Mouse (Mus musculus): ENCODE results near the gene Sec14l4. TPM values are rescaled to one million over a fixed set of nuclear protein-coding genes. Genes with fewer than 3 reads are reported as not detected.
"Not testable (repeated sequence)": the region's sequence is repeated elsewhere in the genome, so short reads cannot be mapped to it uniquely, and the experiment has no call there.

Gene Sec14l4
- under 1 TPM in 1 of 2 experiments, not detected in 1; 0.55 TPM for total RNA-seq (2021)
- long read RNA-seq, experiment 1, partial matches to known transcripts: 0 of 1 reads
- long read RNA-seq, experiment 1, other reads (novel, unspliced or antisense): 1 of 1 reads
- long read RNA-seq, experiment 2, partial matches to known transcripts: 0 of 1 reads
- long read RNA-seq, experiment 2, other reads (novel, unspliced or antisense): 1 of 1 reads

DNA sequence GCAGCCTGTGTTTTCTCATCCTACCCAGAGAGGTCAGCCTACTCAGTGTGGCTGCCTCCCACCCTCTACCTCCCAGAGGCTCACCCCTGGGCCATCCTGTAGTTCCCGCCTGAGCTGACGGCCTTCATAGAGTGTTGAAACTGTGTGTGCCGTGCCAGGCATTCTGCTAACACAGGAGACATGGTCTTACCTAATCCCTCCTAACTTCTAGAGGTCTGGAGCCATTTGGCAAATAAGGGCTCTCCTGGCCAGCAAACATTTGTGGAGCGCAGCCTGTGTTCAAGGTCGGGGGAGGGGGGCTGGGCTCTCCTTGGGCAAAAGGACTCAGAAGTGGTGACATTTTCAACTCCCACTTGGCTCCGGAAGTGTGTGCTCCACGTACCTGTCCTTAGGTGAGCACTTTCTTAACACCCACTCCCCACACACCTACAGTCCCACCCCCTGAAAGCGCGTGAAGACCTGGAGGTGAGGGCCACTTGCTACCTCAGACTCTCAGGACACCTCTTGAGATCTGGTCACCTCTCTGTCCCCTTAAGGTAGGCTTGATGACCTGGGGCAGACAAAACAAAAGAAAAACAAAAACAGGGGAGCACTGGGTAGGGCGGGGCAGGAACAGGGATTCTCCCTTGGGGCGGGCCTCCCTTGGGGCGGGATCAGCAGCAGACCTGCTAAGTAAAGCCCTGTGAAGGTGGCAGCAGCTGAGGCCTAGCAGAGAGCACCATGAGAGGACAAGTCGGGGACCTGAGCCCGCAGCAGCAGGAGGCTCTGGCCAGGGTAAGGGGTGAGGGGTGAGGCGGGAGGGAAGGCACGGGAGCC, at the start of gene Sec14l4:
Sec14l4 (plus strand) TSS at position 337 of the 816 bp plus-strand sequence.
- DNase-seq (ENCODE audit: low spot score in 2 of 2): no peak

DNA sequence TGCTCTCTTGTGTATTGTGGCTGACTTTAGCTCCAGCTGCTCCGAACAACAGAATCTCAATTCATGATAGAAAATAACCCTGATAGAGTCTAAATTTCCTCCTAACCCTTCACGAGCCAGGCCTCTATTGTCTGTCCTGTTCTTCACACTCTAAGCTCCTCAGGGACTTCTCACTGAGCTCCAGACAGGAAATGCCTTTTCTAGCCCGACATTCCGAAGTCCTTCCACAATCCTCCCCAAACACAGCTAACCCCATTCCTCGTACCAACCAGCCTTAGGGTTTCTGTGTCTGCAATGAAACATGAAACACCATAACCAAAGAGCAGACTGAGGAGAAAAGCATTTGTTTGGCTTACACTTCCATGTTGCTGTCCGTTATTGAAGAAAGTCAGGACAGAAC, 49.7 kb upstream of the Sec14l4 start:
- no peak for DNase-seq (ENCODE audit: low spot score in 2 of 2)

GRCm38 (mm10) chr11:3982275-3983209, 48.7 kb upstream of the Sec14l4 start:
- DNase-seq (ENCODE audit: low spot score in 2 of 2): no peak

- DNase-seq (ENCODE audit: low spot score in 2 of 2): peak in 1 of 2 experiments; percentile 54
Measured at GRCm38 (mm10) chr11:3983291-3983862, 47.9 kb upstream of the Sec14l4 start, which contains the start of gene Gal3st1. Gal3st1 (plus strand) TSS chr11:3983636.

DNA sequence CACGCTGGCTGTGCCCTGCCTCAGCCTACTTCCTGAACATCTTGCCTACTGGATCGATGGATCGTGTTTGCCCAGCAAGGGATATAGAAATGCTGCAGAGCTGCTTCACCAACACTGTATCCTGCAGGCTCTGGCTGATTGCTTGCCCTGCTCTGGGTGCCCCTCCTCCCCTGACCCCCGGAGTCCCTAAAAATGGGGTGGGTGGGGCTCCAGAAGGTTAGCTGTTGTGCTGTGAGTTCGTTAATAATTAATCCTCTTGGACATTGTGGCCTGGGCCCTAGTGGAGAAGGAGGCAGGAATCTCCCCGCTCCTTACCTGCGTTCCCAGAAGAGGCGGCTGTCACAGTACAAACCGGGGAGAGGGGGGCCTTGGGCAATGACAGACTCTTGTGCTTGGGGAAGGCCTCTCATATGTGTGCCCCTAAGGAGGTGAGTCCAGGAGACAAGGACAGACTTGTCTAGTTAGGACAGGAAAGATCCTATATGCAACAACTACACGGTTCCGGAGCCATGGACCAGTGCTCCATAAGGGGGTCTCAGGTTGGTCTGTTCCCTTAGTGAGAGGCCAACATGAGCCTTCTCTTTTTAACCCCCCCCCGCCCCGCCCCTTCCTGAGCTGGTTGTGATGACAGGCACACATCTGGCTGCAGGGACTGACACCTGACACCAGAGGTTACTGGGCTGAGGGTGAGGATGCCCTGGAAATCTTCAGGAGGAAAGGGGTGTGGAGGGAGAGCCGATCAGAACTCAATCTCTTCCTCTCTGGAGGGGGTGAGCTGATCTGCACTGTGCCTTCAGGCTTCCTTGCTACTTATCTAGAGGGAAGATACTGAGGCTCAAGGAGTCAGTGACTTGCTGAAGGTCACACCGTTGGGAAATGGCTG, 47.2 kb upstream of the Sec14l4 start:
- no peak for DNase-seq (ENCODE audit: low spot score in 2 of 2)

DNA sequence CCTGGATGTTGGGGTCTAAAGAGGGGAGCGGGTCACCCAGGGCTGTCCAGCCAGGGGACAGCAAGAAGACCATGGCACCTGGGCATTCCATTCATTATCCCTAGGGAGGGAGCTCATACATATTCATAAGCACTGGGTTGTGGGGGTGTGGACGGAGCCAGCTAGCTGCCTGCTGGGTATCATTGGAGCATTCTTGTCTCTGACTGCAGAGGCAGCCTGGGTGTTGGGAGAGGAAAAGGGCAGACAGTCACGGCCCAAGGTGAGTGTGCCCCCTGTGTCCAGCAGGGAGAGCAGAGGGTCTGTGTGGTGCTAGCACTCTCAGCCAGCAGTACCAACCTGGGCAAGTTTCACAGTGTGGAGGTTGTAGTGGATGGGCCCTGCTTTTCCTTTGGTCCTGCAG, 41.5 kb upstream of the Sec14l4 start:
- no peak for DNase-seq (ENCODE audit: low spot score in 2 of 2)

- no peak for DNase-seq (ENCODE audit: low spot score in 2 of 2)
Measured at GRCm38 (mm10) chr11:3993132-3993531, 38.1 kb upstream of the Sec14l4 start.

DNA sequence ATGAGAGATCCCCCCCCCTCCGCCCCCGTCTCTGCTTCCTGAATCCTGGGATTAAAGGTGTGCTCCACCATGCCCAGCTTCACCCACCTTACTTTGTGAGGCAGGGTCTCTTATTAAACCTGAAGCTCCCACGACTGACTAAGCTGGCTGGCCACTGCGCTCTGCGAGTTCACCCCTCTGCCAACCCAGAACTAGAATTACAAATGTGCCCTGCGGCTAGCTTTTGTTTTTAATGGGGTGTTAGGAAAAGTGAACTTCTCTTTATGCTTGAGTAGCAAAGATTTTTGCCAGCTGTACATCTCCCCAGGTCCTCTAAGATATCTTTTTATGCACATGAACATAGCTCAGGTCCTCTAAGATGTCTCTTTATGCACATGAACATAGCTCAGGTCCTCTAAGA, 37.3 kb upstream of the Sec14l4 start:
- no peak for DNase-seq (ENCODE audit: low spot score in 2 of 2)

DNA sequence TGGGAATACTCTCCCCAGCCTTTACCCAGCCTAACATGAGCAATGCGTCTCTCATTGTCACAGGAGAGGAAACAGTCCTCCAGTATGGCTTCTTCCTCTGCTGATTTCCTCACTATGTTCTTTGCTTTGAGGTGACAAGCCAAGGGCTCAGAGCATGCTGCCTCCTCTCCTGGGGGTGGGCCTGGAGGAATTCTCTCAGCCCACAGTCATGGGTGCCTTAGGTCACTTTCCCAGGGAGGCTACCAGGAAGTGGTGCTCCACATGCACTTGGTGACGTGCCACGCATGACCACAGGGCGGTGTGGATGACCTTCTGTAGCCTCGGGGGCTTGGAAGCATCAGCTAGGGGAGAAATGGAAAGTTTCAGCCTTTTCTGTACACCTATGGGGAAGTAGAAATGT, 35.8 kb upstream of the Sec14l4 start:
- DNase-seq (ENCODE audit: low spot score in 2 of 2): no peak

- DNase-seq (ENCODE audit: low spot score in 2 of 2): no peak
Measured at GRCm38 (mm10) chr11:3996840-3997239, 34.4 kb upstream of the Sec14l4 start.

- no peak for DNase-seq (ENCODE audit: low spot score in 2 of 2)
Measured at GRCm38 (mm10) chr11:3997978-3998720, 33.1 kb upstream of the Sec14l4 start.

- no peak for DNase-seq (ENCODE audit: low spot score in 2 of 2)
Measured at GRCm38 (mm10) chr11:3999547-3999946, 31.7 kb upstream of the Sec14l4 start.

DNA sequence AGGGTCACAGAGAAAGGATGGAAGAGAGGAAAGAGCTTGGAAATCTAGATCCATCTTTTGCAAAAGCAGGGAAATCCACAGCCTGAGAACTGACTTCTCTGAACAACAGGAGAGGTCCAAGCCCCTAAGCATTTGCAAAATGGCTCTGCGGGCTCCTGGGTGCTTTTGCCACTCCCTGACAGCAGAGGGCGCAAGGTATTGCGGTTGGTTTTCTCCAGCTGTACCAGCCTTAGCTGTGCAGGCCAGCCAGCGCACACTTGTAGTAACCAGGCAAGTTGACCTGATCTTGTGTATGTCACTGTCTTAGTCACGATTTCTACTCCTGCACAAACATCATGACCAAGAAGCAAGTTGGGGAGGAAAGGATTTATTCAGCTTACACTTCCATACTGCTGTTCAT, 29.7 kb upstream of the Sec14l4 start:
- DNase-seq (ENCODE audit: low spot score in 2 of 2): peak; percentile 66 to 79

GRCm38 (mm10) chr11:4005220-4005805, 25.9 kb upstream of the Sec14l4 start:
- no peak for DNase-seq (ENCODE audit: low spot score in 2 of 2)

GRCm38 (mm10) chr11:4006462-4006861, 24.8 kb upstream of the Sec14l4 start:
- no peak for DNase-seq (ENCODE audit: low spot score in 2 of 2)

- DNase-seq (ENCODE audit: low spot score in 2 of 2): no peak
Measured at GRCm38 (mm10) chr11:4012616-4013015, 18.6 kb upstream of the Sec14l4 start.

DNA sequence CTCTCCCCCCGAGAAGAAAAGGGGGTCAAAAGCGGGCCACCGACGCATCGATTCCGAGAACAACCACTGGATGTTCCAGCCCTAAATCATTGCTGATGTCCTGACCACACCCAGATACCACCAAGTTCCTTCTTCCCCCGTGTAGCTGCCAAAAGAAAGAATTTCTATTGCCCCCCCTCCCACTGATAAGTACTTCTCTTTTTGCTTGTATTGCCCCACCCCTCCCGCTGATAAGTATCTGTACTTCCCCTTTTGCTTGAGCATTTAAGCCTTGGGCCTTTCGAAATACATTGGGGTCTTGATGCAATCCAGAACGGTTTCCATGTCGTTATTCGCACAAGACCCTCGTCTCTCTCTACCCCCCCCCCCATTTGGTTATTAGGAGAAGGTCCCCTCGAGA, 15.5 kb upstream of the Sec14l4 start:
- DNase-seq (ENCODE audit: low spot score in 2 of 2): not testable (repeated sequence)

GRCm38 (mm10) chr11:4022111-4022510, 9.2 kb upstream of the Sec14l4 start:
- not testable (repeated sequence) for DNase-seq (ENCODE audit: low spot score in 2 of 2)

DNA sequence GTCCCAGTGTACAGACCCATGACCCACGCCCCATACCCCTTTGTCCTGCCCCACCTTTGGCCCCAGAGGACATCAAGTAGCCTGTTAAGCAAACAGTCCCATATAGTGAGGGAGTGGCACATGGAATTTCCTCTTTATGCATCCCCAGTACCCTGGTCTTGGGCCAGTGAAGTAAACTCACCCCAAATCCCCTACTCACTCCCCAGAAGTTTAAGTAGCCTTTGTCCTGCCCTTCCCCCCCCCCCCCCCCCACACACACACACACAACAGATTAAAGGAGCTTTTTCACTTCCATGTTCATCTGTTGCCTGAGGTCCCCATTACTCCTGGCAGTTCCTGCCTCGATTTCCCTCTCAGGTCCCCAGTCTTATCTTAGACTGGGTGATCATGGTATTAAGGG, 7.9 kb upstream of the Sec14l4 start:
- no peak for DNase-seq (ENCODE audit: low spot score in 2 of 2)

All from layer of hippocampus, postnatal 14 days (tissue).